Mouse (Mus musculus) thymus, adult 2 months (tissue): ENCODE results near the gene Medag. TPM values are rescaled to one million over a fixed set of nuclear protein-coding genes. Genes with fewer than 3 reads are reported as not detected.

Source experiments
- DNase-seq: peaks from one replicate; pipeline ENCODE4 v3.0.0; 2021
- H3K27ac ChIP-seq: fragments of 200-500 bp; 2 replicates; pipeline ENCODE4 v1.5.1; 2012; ENCODE audit warnings: low read length, control low read depth; ENCODE audit not compliant: control insufficient read depth, insufficient read depth
- H3K27me3 ChIP-seq: fragments of 200-500 bp; 2 replicates; pipeline ENCODE4 v1.6.1; 2012; ENCODE audit warnings: mild to moderate bottlenecking, low read length, moderate library complexity, mixed read lengths; ENCODE audit not compliant: control insufficient read depth, insufficient read depth
- H3K36me3 ChIP-seq: fragments of 200-500 bp; 2 replicates; pipeline ENCODE4 v1.6.1; 2012; ENCODE audit warnings: mild to moderate bottlenecking, low read length, moderate library complexity; ENCODE audit not compliant: control insufficient read depth, insufficient read depth
- H3K4me1 ChIP-seq: fragments of 200-500 bp; replicated peaks from 2 replicates; pipeline ENCODE4 v1.6.1; 2012; ENCODE audit warnings: low read length; ENCODE audit not compliant: control insufficient read depth, insufficient read depth
- H3K4me3 ChIP-seq: fragments of 200-500 bp; 2 replicates; pipeline ENCODE4 v1.5.1; 2012; ENCODE audit warnings: mild to moderate bottlenecking, low read length, control low read depth, moderate library complexity; ENCODE audit not compliant: control insufficient read depth, insufficient read depth
- CTCF ChIP-seq: fragments of 200-500 bp; IDR thresholded peaks from 2 replicates; pipeline ENCODE4 v1.5.1; 2012; ENCODE audit warnings: mild to moderate bottlenecking, control low read depth, low read length, moderate library complexity, borderline replicate concordance; ENCODE audit not compliant: control insufficient read depth, poor library complexity, insufficient read depth; ENCODE audit errors: extremely low read depth
- POLR2A ChIP-seq: fragments of 200-500 bp; IDR thresholded peaks from 2 replicates; pipeline ENCODE4 v1.6.1; 2012; ENCODE audit warnings: mild to moderate bottlenecking, low read length, control low read depth, moderate library complexity; ENCODE audit not compliant: control insufficient read depth, poor library complexity, insufficient read depth; ENCODE audit errors: extremely low read depth
- WGBS: fragments of 180-500 bp; shearing (Covaris S2); methylation state at CpG from one replicate; pipeline ENCODE4 v1.1.7; 2018; 5-methylcytosine and 5-hydroxymethylcytosine counted together
- polyA plus RNA-seq: library from polyadenylated mRNA; depleted of rRNA; stranded (reverse); fragments of >200 nt; gene quantifications from 2 replicates; pipeline ENCODE4 v1.2.3, GENCODE M21; 2012

The Medag gene
- polyA plus RNA-seq, 1 experiment: 2.8 TPM

- no peak overlapping the region for H3K4me3 ChIP-seq
- TF ChIP-seq POLR2A (no peak), CTCF (no peak)
- H3K27ac ChIP-seq: no peak overlapping the region
- H3K27me3 ChIP-seq: no peaks in the 10 kb centered on the region
- peaks cover 30% of the 10 kb centered on the region for H3K4me1 ChIP-seq
- DNase-seq: no peak
- no peaks in the 10 kb centered on the region for H3K36me3 ChIP-seq
- 95% methylated on average over 4 of the region's 4 CpGs for WGBS
Observed at GRCm38 (mm10) chr5:149444451-149444850, 32.9 kb downstream of the Medag start.

- Histone ChIP-seq H3K27me3 (no peaks in the 10 kb centered on the region), H3K4me3 (no peak overlapping the region), H3K27ac (peak overlapping the region; percentile 3; the same call in 1 of the 2 replicates), H3K36me3 (no peaks in the 10 kb centered on the region), H3K4me1 (peaks cover 16% of the 10 kb centered on the region)
- peak; percentile 54 for DNase-seq
- TF ChIP-seq POLR2A (no peak), CTCF (no peak)
- 44% methylated on average over 7 of the region's 7 CpGs for WGBS
Observed at GRCm38 (mm10) chr5:149446495-149446894, 34.9 kb downstream of the Medag start.

GRCm38 (mm10) chr5:149447733-149448132 lies 36.2 kb downstream of the Medag start:
- H3K4me1 ChIP-seq: peaks cover 16% of the 10 kb centered on the region
- H3K36me3 ChIP-seq: no peaks in the 10 kb centered on the region
- DNase-seq: no peak
- WGBS: 97% methylated on average over 5 of the region's 5 CpGs
- no peak overlapping the region for H3K4me3 ChIP-seq
- no peak overlapping the region for H3K27ac ChIP-seq
- TF ChIP-seq CTCF: peak; percentile 58; the same call in 1 of the 2 replicates
- no peak for TF ChIP-seq POLR2A
- no peaks in the 10 kb centered on the region for H3K27me3 ChIP-seq

GRCm38 (mm10) chr5:149449406-149449805 lies 37.9 kb downstream of the Medag start:
- DNase-seq: no peak
- Histone ChIP-seq H3K27me3 (no peaks in the 10 kb centered on the region), H3K36me3 (no peaks in the 10 kb centered on the region), H3K4me1 (peaks cover 16% of the 10 kb centered on the region), H3K4me3 (no peak overlapping the region), H3K27ac (no peak overlapping the region)
- TF ChIP-seq CTCF (no peak), POLR2A (no peak)
- WGBS: 95% methylated on average over 7 of the region's 7 CpGs

- Histone ChIP-seq H3K27me3 (no peaks in the 10 kb centered on the region), H3K36me3 (no peaks in the 10 kb centered on the region), H3K4me1 (peaks cover 7% of the 10 kb centered on the region), H3K27ac (no peak overlapping the region), H3K4me3 (no peak overlapping the region)
- TF ChIP-seq POLR2A: no peak
- no peak for TF ChIP-seq CTCF
- WGBS: 86% methylated on average over 7 of the region's 7 CpGs
- DNase-seq: no peak
Observed at GRCm38 (mm10) chr5:149451209-149451681, 39.7 kb downstream of the Medag start.

GRCm38 (mm10) chr5:149454281-149454680 lies 42.7 kb downstream of the Medag start:
- Histone ChIP-seq H3K4me3 (no peak overlapping the region), H3K27ac (no peak overlapping the region), H3K4me1 (peaks cover 6% of the 10 kb centered on the region), H3K27me3 (no peaks in the 10 kb centered on the region), H3K36me3 (no peaks in the 10 kb centered on the region)
- WGBS: 33% methylated on average over 6 of the region's 6 CpGs
- peak; percentile 77; the same call in 1 of the 2 replicates for TF ChIP-seq CTCF
- no peak for TF ChIP-seq POLR2A
- DNase-seq: peak; percentile 84

GRCm38 (mm10) chr5:149456544-149456943 lies 45.0 kb downstream of the Medag start:
- H3K36me3 ChIP-seq: no peaks in the 10 kb centered on the region
- no peak overlapping the region for H3K4me3 ChIP-seq
- no peak for TF ChIP-seq CTCF
- DNase-seq: no peak
- H3K27me3 ChIP-seq: no peaks in the 10 kb centered on the region
- H3K27ac ChIP-seq: no peak overlapping the region
- H3K4me1 ChIP-seq: peaks cover 8% of the 10 kb centered on the region
- 95% methylated on average over 7 of the region's 7 CpGs for WGBS
